Mouse (Mus musculus): Measurements from ENCODE around the gene Olfr994.

- TF ChIP-seq POLR2A (IDR thresholded peaks at IDR 0.05; ENCODE audit: borderline replicate concordance, extremely low read depth, insufficient read depth, insufficient read length, poor library complexity, severe bottlenecking) (no peak), CTCF (IDR thresholded peaks at IDR 0.05; ENCODE audit: borderline replicate concordance, extremely low read depth, insufficient read depth, insufficient read length) (no peak)
These were observed 21.5 kb downstream of the Olfr994 start, which contains the start of gene Olfr993 for GRCm38 (mm10) chr2:85414777-85415176.

All from brain, embryonic 14.5 days (tissue).